Mouse (Mus musculus): ENCODE results near the gene Samhd1.

GRCm38 (mm10) chr2:157102256-157102655 lies 32.8 kb downstream of the Samhd1 start:
- TF ChIP-seq CTCF (IDR thresholded peaks at IDR 0.05; ENCODE audit: low read depth): no peak
- TF ChIP-seq EP300 (IDR thresholded peaks at IDR 0.05; ENCODE audit: low read depth): no peak

Measured in heart, postnatal 0 days (tissue).